Mouse (Mus musculus) lung, postnatal 0 days (tissue): ENCODE data around the gene Rgs3. TPM values are rescaled to one million over a fixed set of nuclear protein-coding genes. Genes with fewer than 3 reads are reported as not detected.

Experiments used
- ATAC-seq: fragments of 200-750 bp; cut with Nextera tagmentation; 2 replicates; pipeline ENCODE4 v1.8.0; 2017; ENCODE audit warnings: moderate library complexity
- DNase-seq: peaks from one replicate; pipeline ENCODE4 v3.0.0-alpha.2; 2016; ENCODE audit warnings: low spot score
- H3K27ac ChIP-seq: fragments of 300-500 bp; sonication (generic); 2 replicates; pipeline ENCODE4 v1.5.1; 2014; ENCODE audit warnings: antibody characterized with exemption, mild to moderate bottlenecking, low read length, mixed read lengths
- H3K27me3 ChIP-seq: fragments of 300-500 bp; sonication (generic); replicated peaks from 2 replicates; pipeline ENCODE4 v1.6.1; 2014; ENCODE audit warnings: low read length, mixed read lengths; ENCODE audit not compliant: insufficient read depth
- H3K36me3 ChIP-seq: fragments of 300-500 bp; sonication (generic); 2 replicates; pipeline ENCODE4 v1.6.1; 2014; ENCODE audit warnings: low read length, mixed read lengths; ENCODE audit not compliant: insufficient read depth
- H3K4me1 ChIP-seq: fragments of 300-500 bp; sonication (generic); 2 replicates; pipeline ENCODE4 v1.6.1; 2014; ENCODE audit warnings: antibody characterized with exemption, low read depth, low read length, mixed read lengths; ENCODE audit not compliant: insufficient read depth
- H3K4me2 ChIP-seq: fragments of 300-500 bp; sonication (generic); replicated peaks from 2 replicates; pipeline ENCODE4 v1.6.1; 2014; ENCODE audit warnings: low read depth, mild to moderate bottlenecking, low read length, moderate library complexity, mixed read lengths
- H3K4me3 ChIP-seq: fragments of 300-500 bp; sonication (generic); 2 replicates; pipeline ENCODE4 v1.5.1; 2014; ENCODE audit warnings: low read depth, low read length
- H3K9ac ChIP-seq: fragments of 300-500 bp; sonication (generic); replicated peaks from 2 replicates; pipeline ENCODE4 v1.6.1; 2014; ENCODE audit warnings: low read depth, mild to moderate bottlenecking
- H3K9me3 ChIP-seq: fragments of 300-500 bp; sonication (generic); 2 replicates; pipeline ENCODE4 v1.6.1; 2016; ENCODE audit warnings: low read length, mixed read lengths
- CTCF ChIP-seq: IDR thresholded peaks from 2 replicates; pipeline ENCODE4 v1.5.1; 2016; ENCODE audit warnings: antibody characterized with exemption, mild to moderate bottlenecking
- EP300 ChIP-seq: IDR thresholded peaks from 2 replicates; pipeline ENCODE4 v1.6.1; 2016; ENCODE audit warnings: antibody characterized with exemption, mild to moderate bottlenecking, control low read depth
- WGBS: fragments of 180-500 bp; shearing (Covaris S2); extraction: QIAGEN DNeasy Blood & Tissue Kit; methylation state at CpG from one replicate; pipeline ENCODE4 v1.1.7; 2014; 5-methylcytosine and 5-hydroxymethylcytosine counted together
- polyA plus RNA-seq: library from polyadenylated mRNA; unstranded; fragments of >200 nt; fragmentation: Nextera tagmentation; extraction: Ambion mirVana; gene quantifications from 2 replicates; pipeline ENCODE4 v1.2.1, GENCODE M21; 2015

Gene Rgs3
- polyA plus RNA-seq, 1 experiment from 2014 or later: 63.7 TPM

GRCm38 (mm10) chr4:62741055-62741453 is 181.4 kb downstream of the Rgs3 start:
- ATAC-seq (no peak), DNase-seq (no peak)
- TF ChIP-seq CTCF (no peak), EP300 (no peak)
- H3K4me2 ChIP-seq: no peak overlapping the region
- H3K9ac ChIP-seq: no peak overlapping the region
- no peak overlapping the region for H3K27ac ChIP-seq
- no peaks in the 10 kb centered on the region for H3K9me3 ChIP-seq
- 77% methylated on average over 5 of the region's 5 CpGs for WGBS
- H3K27me3 ChIP-seq: no peaks in the 10 kb centered on the region
- H3K4me3 ChIP-seq: no peak overlapping the region
- peaks cover 31% of the 10 kb centered on the region; the same call in 1 of the 2 replicates for H3K4me1 ChIP-seq
- H3K36me3 ChIP-seq: no peaks in the 10 kb centered on the region

GRCm38 (mm10) chr4:62741601-62742000 is 182.0 kb downstream of the Rgs3 start:
- DNase-seq: no peak
- H3K4me2 ChIP-seq: no peak overlapping the region
- WGBS: 39% methylated on average over 3 of the region's 3 CpGs

GRCm38 (mm10) chr4:62742885-62743760 is 183.5 kb downstream of the Rgs3 start:
- WGBS: 38% methylated on average over 14 of the region's 14 CpGs
- ATAC-seq: no peak
- H3K36me3 ChIP-seq: no peaks in the 10 kb centered on the region
- peaks cover 21% of the 10 kb centered on the region; the same call in 1 of the 2 replicates for H3K4me1 ChIP-seq
- H3K4me2 ChIP-seq: no peak overlapping the region
- no peak for DNase-seq
- no peak overlapping the region for H3K9ac ChIP-seq
- H3K27ac ChIP-seq: no peak overlapping the region
- no peak overlapping the region for H3K4me3 ChIP-seq
- H3K27me3 ChIP-seq: no peaks in the 10 kb centered on the region
- no peaks in the 10 kb centered on the region for H3K9me3 ChIP-seq
- no peak; the same call in 1 of the 2 replicates for TF ChIP-seq CTCF
- TF ChIP-seq EP300: no peak

More at GRCm38 (mm10) chr4:62741601-62742000, 182.0 kb downstream of the Rgs3 start:
- H3K4me1 ChIP-seq: peaks cover 27% of the 10 kb centered on the region; the same call in 1 of the 2 replicates
- ATAC-seq: no peak
- no peak overlapping the region for H3K4me3 ChIP-seq
- H3K36me3 ChIP-seq: no peaks in the 10 kb centered on the region
- H3K9me3 ChIP-seq: no peaks in the 10 kb centered on the region
- H3K27me3 ChIP-seq: no peaks in the 10 kb centered on the region
- peak overlapping the region; percentile 38; the same call in 1 of the 2 replicates for H3K27ac ChIP-seq
- no peak overlapping the region for H3K9ac ChIP-seq
- TF ChIP-seq EP300 (no peak), CTCF (no peak)

- H3K9me3 ChIP-seq: no peaks in the 10 kb centered on the region
- DNase-seq: no peak
- 38% methylated on average over 10 of the region's 10 CpGs for WGBS
- no peak overlapping the region for H3K4me2 ChIP-seq
- no peaks in the 10 kb centered on the region for H3K36me3 ChIP-seq
- H3K4me1 ChIP-seq: peaks cover 11% of the 10 kb centered on the region; the same call in 1 of the 2 replicates
- no peak overlapping the region for H3K9ac ChIP-seq
- no peak overlapping the region for H3K27ac ChIP-seq
- no peak overlapping the region for H3K4me3 ChIP-seq
- no peaks in the 10 kb centered on the region for H3K27me3 ChIP-seq
- ATAC-seq: no peak
- TF ChIP-seq EP300: no peak
- TF ChIP-seq CTCF: no peak
These were observed 184.9 kb downstream of the Rgs3 start for GRCm38 (mm10) chr4:62744534-62744956.

- Histone ChIP-seq H3K36me3 (no peaks in the 10 kb centered on the region), H3K27ac (no peak overlapping the region), H3K9ac (no peak overlapping the region), H3K4me2 (no peak overlapping the region), H3K4me1 (peaks cover 11% of the 10 kb centered on the region; the same call in 1 of the 2 replicates), H3K4me3 (no peak overlapping the region), H3K27me3 (no peaks in the 10 kb centered on the region), H3K9me3 (no peaks in the 10 kb centered on the region)
- WGBS: 71% methylated on average over 1 of the region's 1 CpGs
- TF ChIP-seq EP300: no peak
- no peak for TF ChIP-seq CTCF
- no peak for ATAC-seq
- DNase-seq: no peak
These were observed 185.5 kb downstream of the Rgs3 start for GRCm38 (mm10) chr4:62744985-62745638.

Other genes with a start within 250 kb of the Rgs3 start
- gene Fkbp15, start 199.3 kb upstream of the Rgs3 start, polyA plus RNA-seq: 23.2 and 23.6 TPM in 2 replicates
- 57.2 and 61.1 TPM in 2 replicates for gene Slc31a1, start 199.1 kb upstream of the Rgs3 start, polyA plus RNA-seq
- 91.6 and 94.2 TPM in 2 replicates for gene Cdc26, start 151.2 kb upstream of the Rgs3 start, polyA plus RNA-seq
- 9.6 and 10.0 TPM in 2 replicates for gene Prpf4, start 151.1 kb upstream of the Rgs3 start, polyA plus RNA-seq
- gene Rnf183, start 124.6 kb upstream of the Rgs3 start, polyA plus RNA-seq: 0.15 TPM in 1 of 2 replicates, not detected in the other
- gene Wdr31, start 89.0 kb upstream of the Rgs3 start, polyA plus RNA-seq: 5.2 and 6.1 TPM in 2 replicates
- gene Bspry, start 79.8 kb upstream of the Rgs3 start, polyA plus RNA-seq: 26.8 and 33.0 TPM in 2 replicates
- gene Hdhd3, start 56.4 kb upstream of the Rgs3 start, polyA plus RNA-seq: 15.0 and 18.3 TPM in 2 replicates
- gene Alad, start 39.9 kb upstream of the Rgs3 start, polyA plus RNA-seq: 110 and 111 TPM in 2 replicates
- gene Pole3, start 34.8 kb upstream of the Rgs3 start, polyA plus RNA-seq: 32.8 and 35.6 TPM in 2 replicates
- gene 4933430I17Rik, start 34.5 kb upstream of the Rgs3 start, polyA plus RNA-seq: 0.12 and 0.21 TPM in 2 replicates